Mouse (Mus musculus): ENCODE measurements around the gene Lcor. TPM values are rescaled to one million over a fixed set of nuclear protein-coding genes. Genes with fewer than 3 reads are reported as not detected.

Lcor gene
- polyA plus RNA-seq, 1 experiment from 2014 or later, result 9.9 TPM

DNA sequence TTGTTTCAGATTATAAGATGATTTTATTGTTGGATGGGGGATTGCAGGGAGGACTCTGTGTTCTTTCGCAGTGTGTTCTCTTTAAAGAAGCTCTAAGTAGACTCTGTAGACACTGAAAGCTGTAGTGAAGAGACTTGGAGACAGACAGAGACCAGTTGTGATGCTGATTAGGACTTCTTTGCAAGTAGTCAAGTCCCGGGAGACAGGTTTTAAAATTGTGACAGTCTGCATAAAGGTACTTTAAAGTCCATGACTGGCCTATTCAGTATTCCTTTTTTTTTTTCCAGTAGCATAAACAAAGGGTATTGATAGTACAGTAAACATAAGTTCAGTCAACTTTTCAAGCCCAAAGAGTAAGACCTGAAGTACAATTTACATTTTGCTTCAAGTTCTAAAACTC is 39.8 kb downstream of the Lcor start:
- Histone ChIP-seq H3K9me3 (ENCODE audit: control insufficient read depth, low read length) (no peaks in the 10 kb centered on the region), H3K9ac (ENCODE audit: low read depth, low read length) (no peak overlapping the region), H3K27ac (ENCODE audit: low read depth, low read length) (no peak overlapping the region), H3K4me3 (ENCODE audit: low read length) (no peak overlapping the region), H3K27me3 (replicated peaks; ENCODE audit: control insufficient read depth, insufficient read depth, low read length) (no peaks in the 10 kb centered on the region), H3K36me3 (ENCODE audit: control insufficient read depth, insufficient read depth, low read length) (no peaks in the 10 kb centered on the region), H3K4me1 (ENCODE audit: control insufficient read depth, insufficient read depth, low read depth, low read length) (peaks cover 4% of the 10 kb centered on the region), H3K4me2 (ENCODE audit: low read length) (no peak overlapping the region)
- WGBS, result 32% methylated on average over 2 of the region's 2 CpGs
- ATAC-seq, result no peak

GRCm38 (mm10) chr19:41523798-41524563 is 41.5 kb downstream of the Lcor start:
- 75% methylated on average over 3 of the region's 3 CpGs for WGBS
- no peak overlapping the region for H3K9ac ChIP-seq (ENCODE audit: low read depth, low read length)
- H3K9me3 ChIP-seq (ENCODE audit: control insufficient read depth, low read length), result no peaks in the 10 kb centered on the region
- H3K27me3 ChIP-seq (replicated peaks; ENCODE audit: control insufficient read depth, insufficient read depth, low read length), result no peaks in the 10 kb centered on the region
- H3K36me3 ChIP-seq (ENCODE audit: control insufficient read depth, insufficient read depth, low read length), result no peaks in the 10 kb centered on the region
- H3K4me1 ChIP-seq (ENCODE audit: control insufficient read depth, insufficient read depth, low read depth, low read length), result peaks cover 4% of the 10 kb centered on the region
- H3K4me3 ChIP-seq (ENCODE audit: low read length), result no peak overlapping the region
- no peak overlapping the region for H3K27ac ChIP-seq (ENCODE audit: low read depth, low read length)
- ATAC-seq, result no peak
- H3K4me2 ChIP-seq (ENCODE audit: low read length), result no peak overlapping the region

DNA sequence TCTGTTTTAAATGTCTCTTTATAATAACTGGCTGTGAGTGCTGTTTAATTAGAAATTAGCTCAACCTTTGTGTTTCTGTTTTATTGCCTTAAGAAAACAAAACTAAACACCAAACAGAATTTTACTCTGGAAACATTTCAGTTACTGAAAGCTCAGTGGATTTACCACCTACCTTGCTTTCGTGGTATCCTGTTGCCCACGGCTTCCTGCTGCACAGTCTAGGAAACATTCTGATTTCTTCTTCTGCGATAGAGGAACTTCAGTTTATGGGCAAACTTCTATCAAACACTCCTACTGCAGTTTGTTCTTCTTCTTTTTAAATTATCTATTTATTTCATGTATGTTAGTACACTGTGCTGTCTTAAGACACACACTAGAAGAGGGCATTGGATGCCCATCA is 46.7 kb downstream of the Lcor start:
- WGBS, result 92% methylated on average over 3 of the region's 3 CpGs
- H3K36me3 ChIP-seq (ENCODE audit: control insufficient read depth, insufficient read depth, low read length), result no peaks in the 10 kb centered on the region
- H3K9me3 ChIP-seq (ENCODE audit: control insufficient read depth, low read length), result no peaks in the 10 kb centered on the region
- ATAC-seq, result no peak
- no peak overlapping the region for H3K4me2 ChIP-seq (ENCODE audit: low read length)
- H3K4me3 ChIP-seq (ENCODE audit: low read length), result no peak overlapping the region
- no peak overlapping the region for H3K9ac ChIP-seq (ENCODE audit: low read depth, low read length)
- no peaks in the 10 kb centered on the region for H3K27me3 ChIP-seq (replicated peaks; ENCODE audit: control insufficient read depth, insufficient read depth, low read length)
- H3K4me1 ChIP-seq (ENCODE audit: control insufficient read depth, insufficient read depth, low read depth, low read length), result no peaks in the 10 kb centered on the region; the same call in 1 of the 2 replicates
- H3K27ac ChIP-seq (ENCODE audit: low read depth, low read length), result no peak overlapping the region

DNA sequence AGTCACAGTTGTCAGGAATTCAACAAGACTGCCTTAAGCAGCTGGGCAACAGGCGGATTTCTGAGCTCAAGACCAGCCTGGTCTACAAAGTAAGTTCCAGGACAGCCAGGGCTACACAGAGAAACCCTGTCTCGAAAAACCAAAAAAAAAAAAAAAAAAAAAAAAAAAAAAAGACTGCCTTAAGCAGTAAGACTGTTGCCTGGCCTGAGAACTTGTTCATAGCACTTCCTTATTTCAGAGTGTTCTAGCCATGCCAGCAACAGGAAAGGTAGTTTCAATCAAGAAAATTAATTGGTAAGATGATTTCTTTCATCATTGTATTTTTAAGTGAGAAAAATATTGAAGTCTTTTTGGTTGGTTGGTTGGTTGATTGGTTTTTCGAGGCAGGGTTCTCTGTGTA is 51.6 kb downstream of the Lcor start:
- Histone ChIP-seq H3K9me3 (ENCODE audit: control insufficient read depth, low read length) (no peaks in the 10 kb centered on the region), H3K4me3 (ENCODE audit: low read length) (no peak overlapping the region), H3K36me3 (ENCODE audit: control insufficient read depth, insufficient read depth, low read length) (no peaks in the 10 kb centered on the region), H3K4me1 (ENCODE audit: control insufficient read depth, insufficient read depth, low read depth, low read length) (no peaks in the 10 kb centered on the region), H3K27ac (ENCODE audit: low read depth, low read length) (no peak overlapping the region), H3K27me3 (replicated peaks; ENCODE audit: control insufficient read depth, insufficient read depth, low read length) (no peaks in the 10 kb centered on the region), H3K9ac (ENCODE audit: low read depth, low read length) (no peak overlapping the region), H3K4me2 (ENCODE audit: low read length) (no peak overlapping the region)
- 96% methylated on average over 3 of the region's 3 CpGs for WGBS
- no peak for ATAC-seq

- no peak overlapping the region for H3K27ac ChIP-seq (ENCODE audit: low read depth, low read length)
- WGBS, result 80% methylated on average over 4 of the region's 4 CpGs
- H3K27me3 ChIP-seq (replicated peaks; ENCODE audit: control insufficient read depth, insufficient read depth, low read length), result no peaks in the 10 kb centered on the region
- H3K4me2 ChIP-seq (ENCODE audit: low read length), result no peak overlapping the region
- no peak for ATAC-seq
- no peaks in the 10 kb centered on the region for H3K4me1 ChIP-seq (ENCODE audit: control insufficient read depth, insufficient read depth, low read depth, low read length)
- no peak overlapping the region for H3K4me3 ChIP-seq (ENCODE audit: low read length)
- H3K9ac ChIP-seq (ENCODE audit: low read depth, low read length), result no peak overlapping the region
- H3K36me3 ChIP-seq (ENCODE audit: control insufficient read depth, insufficient read depth, low read length), result peaks cover 11% of the 10 kb centered on the region
- no peaks in the 10 kb centered on the region for H3K9me3 ChIP-seq (ENCODE audit: control insufficient read depth, low read length)
These were observed 74.5 kb downstream of the Lcor start for GRCm38 (mm10) chr19:41556981-41557380.

DNA sequence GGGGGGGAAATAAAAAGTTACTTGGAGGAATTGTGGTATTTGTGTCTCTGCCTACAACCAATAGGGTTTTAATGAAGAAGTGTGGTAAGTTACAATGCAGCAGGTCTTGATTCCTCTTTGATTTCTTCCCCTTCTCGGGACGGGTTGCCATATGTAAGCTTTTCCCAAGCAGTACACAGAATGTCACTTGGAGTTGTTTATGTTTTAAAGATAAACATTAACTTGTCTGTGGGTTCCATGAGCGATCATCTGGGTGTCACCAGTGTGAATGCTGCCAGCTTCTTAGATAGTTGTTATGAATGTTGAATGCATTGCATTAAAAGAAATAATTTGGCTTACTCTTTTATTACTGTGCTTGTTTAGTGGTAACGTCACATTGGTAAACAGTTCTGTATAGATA is 75.1 kb downstream of the Lcor start:
- 88% methylated on average over 4 of the region's 4 CpGs for WGBS
- Histone ChIP-seq H3K9ac (ENCODE audit: low read depth, low read length) (no peak overlapping the region), H3K27ac (ENCODE audit: low read depth, low read length) (no peak overlapping the region), H3K9me3 (ENCODE audit: control insufficient read depth, low read length) (no peaks in the 10 kb centered on the region), H3K4me3 (ENCODE audit: low read length) (no peak overlapping the region), H3K27me3 (replicated peaks; ENCODE audit: control insufficient read depth, insufficient read depth, low read length) (no peaks in the 10 kb centered on the region), H3K4me2 (ENCODE audit: low read length) (no peak overlapping the region), H3K36me3 (ENCODE audit: control insufficient read depth, insufficient read depth, low read length) (peaks cover 11% of the 10 kb centered on the region), H3K4me1 (ENCODE audit: control insufficient read depth, insufficient read depth, low read depth, low read length) (no peaks in the 10 kb centered on the region)
- no peak for ATAC-seq

- Histone ChIP-seq H3K9me3 (ENCODE audit: control insufficient read depth, low read length) (no peaks in the 10 kb centered on the region), H3K4me1 (ENCODE audit: control insufficient read depth, insufficient read depth, low read depth, low read length) (no peaks in the 10 kb centered on the region), H3K36me3 (ENCODE audit: control insufficient read depth, insufficient read depth, low read length) (peaks cover 11% of the 10 kb centered on the region), H3K27ac (ENCODE audit: low read depth, low read length) (0 out of 2 replicates have a peak overlapping the region, but pooled peaks have one; percentile 23), H3K9ac (ENCODE audit: low read depth, low read length) (no peak overlapping the region), H3K4me3 (ENCODE audit: low read length) (no peak overlapping the region), H3K4me2 (ENCODE audit: low read length) (no peak overlapping the region), H3K27me3 (replicated peaks; ENCODE audit: control insufficient read depth, insufficient read depth, low read length) (no peaks in the 10 kb centered on the region)
- ATAC-seq, result peak; percentile 50
- WGBS, result 71% methylated on average over 9 of the region's 9 CpGs
These were observed 76.6 kb downstream of the Lcor start for GRCm38 (mm10) chr19:41558891-41559486.

GRCm38 (mm10) chr19:41560856-41561255 is 78.4 kb downstream of the Lcor start:
- no peak overlapping the region for H3K4me2 ChIP-seq (ENCODE audit: low read length)
- no peaks in the 10 kb centered on the region for H3K4me1 ChIP-seq (ENCODE audit: control insufficient read depth, insufficient read depth, low read depth, low read length)
- no peak for ATAC-seq
- H3K36me3 ChIP-seq (ENCODE audit: control insufficient read depth, insufficient read depth, low read length), result peaks cover 11% of the 10 kb centered on the region
- no peaks in the 10 kb centered on the region for H3K9me3 ChIP-seq (ENCODE audit: control insufficient read depth, low read length)
- no peak overlapping the region for H3K9ac ChIP-seq (ENCODE audit: low read depth, low read length)
- H3K27me3 ChIP-seq (replicated peaks; ENCODE audit: control insufficient read depth, insufficient read depth, low read length), result no peaks in the 10 kb centered on the region
- WGBS, result 95% methylated on average over 3 of the region's 3 CpGs
- no peak overlapping the region for H3K27ac ChIP-seq (ENCODE audit: low read depth, low read length)
- no peak overlapping the region for H3K4me3 ChIP-seq (ENCODE audit: low read length)

DNA sequence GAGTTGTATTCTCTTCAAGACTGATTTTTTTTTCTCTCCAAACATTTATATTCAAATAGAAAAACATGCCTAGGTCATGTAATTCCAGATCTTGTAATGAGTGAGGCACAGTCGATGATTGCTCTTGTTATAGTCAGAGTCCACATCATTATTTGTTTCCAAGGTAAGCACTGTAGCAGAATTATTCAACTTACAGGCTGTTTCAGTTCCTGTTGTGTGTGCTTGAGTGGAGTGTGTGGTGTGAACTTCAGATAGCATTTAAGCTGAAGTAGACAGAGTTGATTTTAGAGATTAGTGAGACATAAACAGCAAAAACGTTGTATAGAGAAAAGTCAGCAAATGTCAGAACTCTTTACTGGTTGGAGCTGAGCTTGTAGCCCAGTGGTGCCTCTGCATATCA is 86.4 kb downstream of the Lcor start:
- H3K4me2 ChIP-seq (ENCODE audit: low read length), result no peak overlapping the region
- no peaks in the 10 kb centered on the region for H3K36me3 ChIP-seq (ENCODE audit: control insufficient read depth, insufficient read depth, low read length)
- 71% methylated on average over 2 of the region's 2 CpGs for WGBS
- no peak for ATAC-seq
- H3K9ac ChIP-seq (ENCODE audit: low read depth, low read length), result no peak overlapping the region
- no peaks in the 10 kb centered on the region for H3K4me1 ChIP-seq (ENCODE audit: control insufficient read depth, insufficient read depth, low read depth, low read length)
- H3K27me3 ChIP-seq (replicated peaks; ENCODE audit: control insufficient read depth, insufficient read depth, low read length), result no peaks in the 10 kb centered on the region
- no peak overlapping the region for H3K27ac ChIP-seq (ENCODE audit: low read depth, low read length)
- H3K4me3 ChIP-seq (ENCODE audit: low read length), result no peak overlapping the region
- H3K9me3 ChIP-seq (ENCODE audit: control insufficient read depth, low read length), result no peaks in the 10 kb centered on the region

Measured in hindbrain, embryonic 16.5 days (tissue).